Mouse (Mus musculus) MEL (cell line): ENCODE results near the gene Filip1l.

Source experiments
- CTCF ChIP-seq, 3 experiments: IDR thresholded peaks in 2 of 3; conservative IDR thresholded peaks in 1 of 3; 2 replicates each; pipeline ENCODE4 v1.5.1; 2011 to 2012; ENCODE audit warnings: low read length in 3 of 3, low read depth in 2 of 3, mild to moderate bottlenecking in 2 of 3, improper control_type of control experiment in 1 of 3, inconsistent platforms in 1 of 3, mixed read lengths in 1 of 3, moderate library complexity in 1 of 3; ENCODE audit not compliant: control insufficient read depth in 1 of 3, insufficient read depth in 1 of 3, poor library complexity in 1 of 3, severe bottlenecking in 1 of 3
- EP300 ChIP-seq, 2 experiments: IDR thresholded peaks; 2 replicates each; pipeline ENCODE4 v1.6.1; 2011; ENCODE audit warnings: improper control_type of control experiment in 2 of 2, low read length in 2 of 2, low read depth in 1 of 2, mild to moderate bottlenecking in 1 of 2
- HCFC1 ChIP-seq: IDR thresholded peaks from 2 replicates; pipeline ENCODE4 v1.6.1; 2012; ENCODE audit warnings: low read depth, mild to moderate bottlenecking, inconsistent platforms, low read length, improper control_type of control experiment, moderate library complexity
- MAX ChIP-seq: IDR thresholded peaks from 2 replicates; pipeline ENCODE4 v1.6.1; 2011; ENCODE audit warnings: low read length, improper control_type of control experiment
- MAZ ChIP-seq: IDR thresholded peaks from 2 replicates; pipeline ENCODE4 v1.6.1; 2012; ENCODE audit warnings: low read depth, mild to moderate bottlenecking, inconsistent platforms, low read length, improper control_type of control experiment
- POLR2A ChIP-seq, 2 experiments: IDR thresholded peaks; 2 replicates each; pipeline ENCODE4 v1.6.1; 2011 to 2012; ENCODE audit warnings: low read length in 2 of 2, mild to moderate bottlenecking in 2 of 2, control low read depth in 1 of 2, improper control_type of control experiment in 1 of 2, low read depth in 1 of 2, moderate library complexity in 1 of 2; ENCODE audit not compliant: control insufficient read depth in 1 of 2, insufficient read depth in 1 of 2, poor library complexity in 1 of 2
- SMC3 ChIP-seq: IDR thresholded peaks from 2 replicates; pipeline ENCODE4 v1.6.1; 2011; ENCODE audit warnings: low read depth, low read length, improper control_type of control experiment
- TCF12 ChIP-seq: IDR thresholded peaks from 2 replicates; pipeline ENCODE4 v1.6.1; 2014; ENCODE audit warnings: low read depth, mild to moderate bottlenecking, inconsistent platforms, low read length, improper control_type of control experiment, moderate library complexity

DNA sequence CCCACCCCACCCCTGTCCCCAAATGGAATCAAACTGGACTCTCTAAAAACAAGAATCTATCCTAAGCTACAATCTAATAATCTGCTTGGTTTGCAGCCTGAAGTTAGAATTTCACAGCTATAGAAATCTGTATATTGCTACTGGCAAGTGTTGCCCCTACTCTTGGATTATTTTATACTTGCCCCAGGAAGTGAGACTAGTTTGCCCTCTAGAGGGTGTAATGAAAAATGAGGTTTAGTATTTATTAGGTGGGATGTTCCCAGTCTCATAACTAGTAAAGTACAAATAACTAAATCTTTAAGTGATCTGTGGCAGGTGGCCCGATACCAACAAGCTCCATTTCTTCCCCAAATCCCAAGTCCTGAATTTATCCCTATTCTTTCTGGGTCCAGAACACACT lies 224.6 kb downstream of the Filip1l start:
- TF ChIP-seq CTCF (IDR thresholded peaks at IDR 0.05 in 2 of 3, conservative IDR thresholded peaks at IDR 0.05 in 1 of 3; ENCODE audit: control insufficient read depth in 1 of 3, insufficient read depth in 1 of 3, low read depth in 2 of 3, low read length in 3 of 3, poor library complexity in 1 of 3, severe bottlenecking in 1 of 3) (peak in 2 of 3 experiments; percentile 7 to 63; a peak in 2 of 6 replicates), HCFC1 (no peak), SMC3 (peak; percentile 50), TCF12 (no peak), MAZ (no peak), POLR2A (IDR thresholded peaks at IDR 0.05; ENCODE audit: control insufficient read depth in 1 of 2, insufficient read depth in 1 of 2, low read depth in 1 of 2, low read length in 2 of 2, poor library complexity in 1 of 2) (no peak), MAX (no peak), EP300 (IDR thresholded peaks at IDR 0.05; ENCODE audit: low read depth in 1 of 2, low read length in 2 of 2) (no peak)
